Mouse (Mus musculus): ENCODE data around the gene Arhgef17.

- TF ChIP-seq CTCF (IDR thresholded peaks at IDR 0.05; ENCODE audit: borderline replicate concordance, extremely low read depth, insufficient read depth, insufficient read length): peak; percentile 63; the same call in 1 of the 2 replicates
- no peak for TF ChIP-seq POLR2A (IDR thresholded peaks at IDR 0.05; ENCODE audit: borderline replicate concordance, extremely low read depth, insufficient read depth, insufficient read length, poor library complexity, severe bottlenecking)
These were observed 29.3 kb downstream of the Arhgef17 start for GRCm38 (mm10) chr7:100902451-100903137.

Measured in brain, embryonic 14.5 days (tissue).